Comparison of ENCODE assay signal across 11 mouse cellular contexts in genomic region chr3:119958799-119959467, GRCm38 (mm10).
DNase-seq lines count a peak whose midpoint lies in the region; ATAC-seq and TF ChIP-seq lines count a peak whose summit lies in the region.
"Had no signal": no experiment of that assay in that cellular context is flagged by ENCODE, and none has a peak within 500 bp of the region (broad histone marks: within the 10 kb centered on the region; RNA-seq: fewer than 3 reads in every experiment).

No protein-coding gene starts in this region.

- no peak for TF ChIP-seq EP300 in heart, postnatal 0 days (IDR thresholded peaks at IDR 0.05; ENCODE audit: low read depth)
- no peak for TF ChIP-seq EP300 in heart, adult 2 months (IDR thresholded peaks at IDR 0.05; ENCODE audit: insufficient read depth, low read depth, low read length)

- H3K79me2 ChIP-seq in heart, adult 2 months (replicated peaks; ENCODE audit: control insufficient read depth, insufficient read depth, low read length): no peaks in the 10 kb centered on the region

- H3K4me1 ChIP-seq in heart, postnatal 0 days (ENCODE audit: control insufficient read depth, insufficient read depth): no peaks in the 10 kb centered on the region
- H3K4me1 ChIP-seq in heart, adult 2 months (ENCODE audit: control insufficient read depth, insufficient read depth, low read length): no peaks in the 10 kb centered on the region
- peaks cover 19% of the 10 kb centered on the region for H3K4me1 ChIP-seq in forebrain, embryonic 14.5 days (ENCODE audit: control insufficient read depth, insufficient read depth, low read length)

- TF ChIP-seq POLR2A in heart, adult 2 months (IDR thresholded peaks at IDR 0.05; ENCODE audit: insufficient read depth, low read depth, low read length): no peak
- TF ChIP-seq POLR2A in brain, embryonic 14.5 days (IDR thresholded peaks at IDR 0.05; ENCODE audit: borderline replicate concordance, extremely low read depth, insufficient read depth, insufficient read length, poor library complexity, severe bottlenecking): no peak

- H3K27ac ChIP-seq in heart, postnatal 0 days (ENCODE audit: low read depth): no peak overlapping the region
- no peak overlapping the region for H3K27ac ChIP-seq in heart, adult 2 months
- H3K27ac ChIP-seq in forebrain, embryonic 14.5 days (ENCODE audit: low read depth, low read length): no peak overlapping the region
- H3K27ac ChIP-seq: limb, embryonic 15.5 days had no signal

- H3K4me3 ChIP-seq in heart, postnatal 0 days (ENCODE audit: low read depth, low read length): no peak overlapping the region
- no peak overlapping the region for H3K4me3 ChIP-seq in heart, adult 2 months
- no peak overlapping the region for H3K4me3 ChIP-seq in forebrain, embryonic 14.5 days (ENCODE audit: low read depth, low read length)
- H3K4me3 ChIP-seq: limb, embryonic 15.5 days had no signal

- ATAC-seq in heart, postnatal 0 days (ENCODE audit: insufficient read depth, low read depth): no peak
- peak; percentile 38; the same call in 1 of the 2 replicates for ATAC-seq in forebrain, embryonic 14.5 days

- no peak overlapping the region for H3K4me2 ChIP-seq in heart, postnatal 0 days (ENCODE audit: low read depth, low read length)
- H3K4me2 ChIP-seq in forebrain, embryonic 14.5 days (ENCODE audit: low read length): no peak overlapping the region
- H3K4me2 ChIP-seq: limb, embryonic 15.5 days had no signal

- no peaks in the 10 kb centered on the region for H3K36me3 ChIP-seq in heart, postnatal 0 days (replicated peaks; ENCODE audit: control insufficient read depth, insufficient read depth, low read length)
- H3K36me3 ChIP-seq in heart, adult 2 months (ENCODE audit: control insufficient read depth, insufficient read depth, low read length): no peaks in the 10 kb centered on the region
- H3K36me3 ChIP-seq in forebrain, embryonic 14.5 days (ENCODE audit: control insufficient read depth, insufficient read depth, low read length): no peaks in the 10 kb centered on the region
- H3K36me3 ChIP-seq: limb, embryonic 15.5 days had no signal

- peak; percentile 38 for DNase-seq in heart, postnatal 0 days (ENCODE audit: low spot score)
- no peak for DNase-seq in heart, adult 2 months
- DNase-seq in brain, embryonic 14.5 days (ENCODE audit: low read depth): peak; percentile 71
- peak; percentile 46 for DNase-seq in forebrain, embryonic 14.5 days (ENCODE audit: low spot score)
- peak; percentile 49 for DNase-seq in lung, postnatal 36 days
- no peak for DNase-seq in ovary, postnatal 10 days (ENCODE audit: low spot score)
- no peak for DNase-seq in spleen, postnatal 10 days (ENCODE audit: low spot score in 2 of 2)
- no peak for DNase-seq in gastrocnemius, postnatal 14 days
- DNase-seq: gastrocnemius, postnatal 10 days; kidney, postnatal 4 days had no signal

- no peaks in the 10 kb centered on the region for H3K9me3 ChIP-seq in heart, postnatal 0 days (replicated peaks; ENCODE audit: control insufficient read depth, low read length)
- H3K9me3 ChIP-seq in forebrain, embryonic 14.5 days (replicated peaks; ENCODE audit: control insufficient read depth, low read length): no peaks in the 10 kb centered on the region
- H3K9me3 ChIP-seq: limb, embryonic 15.5 days had no signal

- H3K27me3 ChIP-seq in heart, postnatal 0 days (ENCODE audit: control insufficient read depth, insufficient read depth, low read length): no peaks in the 10 kb centered on the region
- no peaks in the 10 kb centered on the region for H3K27me3 ChIP-seq in heart, adult 2 months (ENCODE audit: control insufficient read depth, insufficient read depth, low read length)
- H3K27me3 ChIP-seq in forebrain, embryonic 14.5 days (replicated peaks; ENCODE audit: control insufficient read depth, insufficient read depth, low read length): no peaks in the 10 kb centered on the region
- H3K27me3 ChIP-seq: limb, embryonic 15.5 days had no signal

- H3K9ac ChIP-seq in heart, postnatal 0 days (replicated peaks; ENCODE audit: low read depth, low read length): no peak overlapping the region
- H3K9ac ChIP-seq in heart, adult 2 months (ENCODE audit: low read depth, low read length): no peak overlapping the region
- no peak overlapping the region for H3K9ac ChIP-seq in forebrain, embryonic 14.5 days (ENCODE audit: low read length)
- H3K9ac ChIP-seq: limb, embryonic 15.5 days had no signal

- no peak for TF ChIP-seq CTCF in heart, postnatal 0 days (IDR thresholded peaks at IDR 0.05; ENCODE audit: low read depth)
- TF ChIP-seq CTCF in heart, adult 2 months (IDR thresholded peaks at IDR 0.05): no peak
- TF ChIP-seq CTCF in brain, embryonic 14.5 days (IDR thresholded peaks at IDR 0.05; ENCODE audit: borderline replicate concordance, extremely low read depth, insufficient read depth, insufficient read length): no peak

- WGBS in heart, postnatal 0 days: 18% methylated on average over 5 of the region's 5 CpGs
- WGBS in heart, adult 2 months: 35% methylated on average over 5 of the region's 5 CpGs
- WGBS in forebrain, embryonic 14.5 days: 7% methylated on average over 5 of the region's 5 CpGs

- intact Hi-C loops in heart, adult 2 months (cut with DNase I): no loop called here
- intact Hi-C loops in gastrocnemius, postnatal 14 days (cut with DNase I; ENCODE audit: low total_unique reads): no loop called here

Comparison
In these comparisons a context has a peak if more than half of its experiments do, and no peak if none do; other contexts are left out.
1. DNase-seq: peak in heart, postnatal 0 days (single experiment), brain, embryonic 14.5 days (single experiment), forebrain, embryonic 14.5 days (single experiment) and lung, postnatal 36 days (single experiment); none in heart, adult 2 months (0 of 2), ovary, postnatal 10 days (single experiment), spleen, postnatal 10 days (0 of 2) and gastrocnemius, postnatal 14 days (single experiment).